Mouse (Mus musculus) midbrain, embryonic 16.5 days (tissue): ENCODE measurements around the gene Wdr66. TPM values are rescaled to one million over a fixed set of nuclear protein-coding genes. Genes with fewer than 3 reads are reported as not detected.
"Not testable (repeated sequence)": the region's sequence is repeated elsewhere in the genome, so short reads cannot be mapped to it uniquely, and the experiment has no call there.

Experiments used
- ATAC-seq: fragments of 200-750 bp; cut with Nextera tagmentation; 2 replicates; pipeline ENCODE4 v1.8.0; 2017; ENCODE audit warnings: moderate TSS enrichment
- H3K27ac ChIP-seq: fragments of 300-500 bp; sonication (generic); 2 replicates; pipeline ENCODE4 v1.5.1; 2014; ENCODE audit warnings: mild to moderate bottlenecking, low read length, mixed read lengths
- H3K27me3 ChIP-seq: fragments of 300-500 bp; sonication (generic); 2 replicates; pipeline ENCODE4 v1.6.1; 2014; ENCODE audit warnings: low read depth, low read length, mixed read lengths; ENCODE audit not compliant: control insufficient read depth, insufficient read depth
- H3K36me3 ChIP-seq: fragments of 300-500 bp; sonication (generic); 2 replicates; pipeline ENCODE4 v1.6.1; 2014; ENCODE audit warnings: mild to moderate bottlenecking, low read length, moderate library complexity, mixed read lengths; ENCODE audit not compliant: control insufficient read depth, insufficient read depth
- H3K4me1 ChIP-seq: fragments of 300-500 bp; sonication (generic); 2 replicates; pipeline ENCODE4 v1.6.1; 2014; ENCODE audit warnings: mild to moderate bottlenecking, low read length, mixed read lengths; ENCODE audit not compliant: control insufficient read depth, insufficient read depth
- H3K4me2 ChIP-seq: fragments of 300-500 bp; sonication (generic); 2 replicates; pipeline ENCODE4 v1.6.1; 2014; ENCODE audit warnings: mild to moderate bottlenecking, low read length, mixed read lengths
- H3K4me3 ChIP-seq: fragments of 300-500 bp; sonication (generic); 2 replicates; pipeline ENCODE4 v1.5.1; 2014; ENCODE audit warnings: low read depth, mild to moderate bottlenecking, low read length, moderate library complexity, mixed read lengths
- H3K9ac ChIP-seq: fragments of 300-500 bp; sonication (generic); 2 replicates; pipeline ENCODE4 v1.6.1; 2014; ENCODE audit warnings: low read depth, low read length, mixed read lengths
- H3K9me3 ChIP-seq: fragments of 300-500 bp; sonication (generic); replicated peaks from 2 replicates; pipeline ENCODE4 v1.6.1; 2014; ENCODE audit warnings: mild to moderate bottlenecking, low read length, mixed read lengths; ENCODE audit not compliant: control insufficient read depth, poor library complexity, severe bottlenecking
- WGBS: fragments of 180-500 bp; shearing (Covaris S2); extraction: QIAGEN DNeasy Blood & Tissue Kit; methylation state at CpG from one replicate; pipeline ENCODE4 v1.1.7; 2014; 5-methylcytosine and 5-hydroxymethylcytosine counted together
- polyA plus RNA-seq: library from polyadenylated mRNA; unstranded; fragments of >200 nt; fragmentation: Nextera tagmentation; extraction: Ambion mirVana; gene quantifications from 2 replicates; pipeline ENCODE4 v1.2.1, GENCODE M21; 2015

The Wdr66 gene
- polyA plus RNA-seq: 0.94 and 1.7 TPM in 2 replicates

DNA sequence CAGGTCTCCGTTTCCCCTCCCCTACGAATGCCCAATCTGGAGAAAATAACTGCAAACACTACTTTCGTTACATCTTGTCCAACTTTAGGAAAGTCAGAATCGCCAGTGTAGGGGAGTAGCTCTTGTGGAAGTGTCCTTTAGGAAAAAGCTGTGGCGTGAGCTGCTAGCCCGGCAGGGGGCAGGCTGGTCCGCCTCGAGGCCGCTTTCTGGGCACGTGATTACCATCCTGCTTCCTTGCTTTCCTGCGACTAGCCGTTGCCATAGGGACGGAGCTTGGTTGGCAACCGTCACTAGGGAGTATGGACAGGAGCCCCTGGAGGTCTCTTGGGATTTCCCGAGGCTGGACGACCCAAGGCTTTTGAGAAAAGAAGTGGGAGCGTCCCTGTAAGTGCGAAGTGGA lies at the start of gene Wdr66:
Wdr66 (plus strand) TSS at position 269 of the 400 bp plus-strand sequence.
- peak; percentile 95 for ATAC-seq
- 2% methylated on average over 18 of the region's 18 CpGs for WGBS
- H3K9ac ChIP-seq: peak within 1 kb of the TSS; percentile 49; the same call in 1 of the 2 replicates
- peak within 1 kb of the TSS; percentile 74 for H3K4me2 ChIP-seq
- no peaks in the 10 kb centered on the region; the same call in 1 of the 2 replicates for H3K36me3 ChIP-seq
- H3K27ac ChIP-seq: no peak within 1 kb of the TSS
- no peaks in the 10 kb centered on the region for H3K27me3 ChIP-seq
- no peaks in the 10 kb centered on the region for H3K9me3 ChIP-seq
- H3K4me1 ChIP-seq: peaks cover 6% of the 10 kb centered on the region
- H3K4me3 ChIP-seq: peak within 1 kb of the TSS; percentile 37

DNA sequence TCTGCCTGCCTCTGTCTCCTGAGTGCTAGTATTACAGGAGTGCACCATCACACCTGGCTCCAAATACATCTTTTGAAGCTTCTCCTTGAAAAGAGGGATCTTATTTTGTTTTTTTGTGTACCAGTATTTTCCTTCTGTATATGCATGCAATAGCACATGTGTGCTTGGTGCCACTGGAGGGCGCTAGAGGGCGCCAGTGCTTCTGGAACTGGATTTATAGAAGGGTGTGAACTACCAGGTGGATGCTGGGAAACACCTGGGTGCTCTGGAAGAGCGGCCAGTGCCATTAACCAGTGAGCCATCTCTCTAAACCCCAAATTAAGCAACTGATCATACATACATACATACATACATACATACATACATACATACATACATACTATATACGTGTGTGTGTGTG lies 49.1 kb upstream of the Wdr66 start:
- H3K27ac ChIP-seq, H3K9me3 ChIP-seq, H3K4me3 ChIP-seq, H3K9ac ChIP-seq, H3K36me3 ChIP-seq, H3K4me1 ChIP-seq, H3K4me2 ChIP-seq, ATAC-seq, H3K27me3 ChIP-seq: not testable (repeated sequence)
- 81% methylated on average over 2 of the region's 4 CpGs for WGBS

DNA sequence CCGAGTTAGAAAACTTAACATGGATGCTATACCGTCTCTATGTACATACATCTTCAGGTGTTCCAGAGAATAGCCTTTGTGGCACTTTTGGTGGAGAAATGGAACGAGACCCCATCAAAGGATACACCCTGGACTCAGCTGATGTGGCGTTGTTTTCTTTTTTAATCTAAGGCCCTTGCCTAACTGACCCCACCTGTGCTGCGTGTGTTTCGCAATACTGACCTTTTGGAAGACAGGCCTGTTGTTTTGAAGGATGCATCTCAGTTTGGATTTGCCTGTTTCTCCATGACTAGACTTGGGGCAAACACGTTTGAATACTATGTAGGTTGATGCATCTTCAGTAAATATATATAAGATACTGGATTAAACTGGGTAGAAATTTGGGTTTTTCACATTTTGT lies 48.3 kb upstream of the Wdr66 start:
- not testable (repeated sequence) for H3K9me3 ChIP-seq, ATAC-seq, H3K4me1 ChIP-seq, H3K27me3 ChIP-seq, H3K4me2 ChIP-seq, H3K4me3 ChIP-seq, H3K36me3 ChIP-seq, H3K27ac ChIP-seq, H3K9ac ChIP-seq
- 85% methylated on average over 7 of the region's 7 CpGs for WGBS

DNA sequence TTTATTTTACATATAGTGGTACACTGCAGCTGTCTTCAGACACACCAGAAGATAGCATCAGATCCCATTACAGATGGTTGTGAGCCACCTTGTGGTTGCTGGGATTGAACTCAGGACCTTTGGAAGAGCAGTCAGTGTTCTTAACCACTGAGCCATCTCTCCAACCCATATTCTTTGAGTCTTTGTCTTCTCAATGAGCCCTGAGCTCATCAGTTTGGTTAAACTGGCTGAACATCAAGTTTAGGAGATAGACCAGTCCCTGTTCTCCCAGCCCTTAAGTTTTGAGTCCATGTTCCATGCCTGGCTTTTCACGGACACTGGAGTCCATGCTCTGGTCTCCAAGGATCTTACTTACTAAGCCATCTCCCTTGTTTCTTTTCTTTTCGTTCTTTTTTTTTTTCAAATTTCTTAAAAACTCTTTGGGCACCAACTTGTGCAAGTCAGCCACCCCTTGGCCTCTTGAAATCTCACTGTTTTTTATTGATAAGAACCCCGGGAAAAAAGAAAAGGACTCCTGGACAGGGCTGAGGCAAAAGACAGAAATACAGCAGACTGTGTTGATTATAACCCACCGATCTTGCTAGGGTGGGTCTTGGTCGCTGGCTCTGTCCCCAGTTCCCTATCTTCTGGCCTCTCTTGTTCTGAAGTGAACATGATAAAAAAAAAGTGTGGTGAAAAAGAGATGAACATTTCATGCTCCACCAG lies 29.4 kb upstream of the Wdr66 start:
- not testable (repeated sequence) for H3K27ac ChIP-seq, H3K9me3 ChIP-seq, H3K4me1 ChIP-seq, H3K4me2 ChIP-seq, H3K36me3 ChIP-seq, H3K27me3 ChIP-seq, H3K4me3 ChIP-seq, H3K9ac ChIP-seq, ATAC-seq
- 90% methylated on average over 3 of the region's 5 CpGs for WGBS

DNA sequence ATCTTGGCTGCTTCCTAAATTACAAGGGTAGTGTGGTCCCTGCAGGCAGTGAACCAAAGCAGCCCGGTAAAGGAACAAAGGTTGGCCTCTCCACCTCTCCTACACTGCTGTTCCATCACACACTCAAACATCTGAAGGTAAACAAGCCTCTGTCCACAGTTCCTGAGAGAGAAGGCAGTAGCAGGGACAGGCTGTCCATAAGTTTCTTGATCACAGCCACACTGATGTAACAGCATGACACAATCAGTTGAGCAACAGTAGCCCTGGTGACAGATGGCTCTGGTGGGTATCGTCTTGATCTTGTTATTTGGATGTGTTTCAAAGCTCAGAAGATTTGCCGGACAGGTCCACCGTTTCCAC lies 28.9 kb upstream of the Wdr66 start:
- no peaks in the 10 kb centered on the region for H3K9me3 ChIP-seq
- no peak overlapping the region for H3K4me2 ChIP-seq
- no peaks in the 10 kb centered on the region for H3K27me3 ChIP-seq
- no peaks in the 10 kb centered on the region for H3K4me1 ChIP-seq
- 87% methylated on average over 4 of the region's 4 CpGs for WGBS
- ATAC-seq: no peak
- no peak overlapping the region for H3K4me3 ChIP-seq
- no peak overlapping the region for H3K9ac ChIP-seq
- H3K27ac ChIP-seq: no peak overlapping the region
- no peaks in the 10 kb centered on the region for H3K36me3 ChIP-seq

DNA sequence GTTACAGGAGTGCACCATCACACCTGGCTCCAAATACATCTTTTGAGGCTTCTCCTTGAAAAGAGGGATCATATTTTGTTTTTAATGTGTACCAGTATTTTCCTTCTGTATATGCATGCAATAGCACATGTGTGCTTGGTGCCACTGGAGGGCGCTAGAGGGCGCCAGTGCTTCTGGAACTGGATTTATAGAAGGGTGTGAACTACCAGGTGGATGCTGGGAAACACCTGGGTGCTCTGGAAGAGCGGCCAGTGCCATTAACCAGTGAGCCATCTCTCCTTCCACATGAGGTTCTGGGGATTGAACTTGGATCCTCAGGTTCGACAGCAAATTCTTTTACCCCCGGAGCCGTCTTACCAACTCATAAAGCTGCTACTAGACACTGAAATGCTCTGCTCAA lies 28.0 kb upstream of the Wdr66 start:
- not testable (repeated sequence) for ATAC-seq, H3K4me2 ChIP-seq, H3K4me1 ChIP-seq, H3K36me3 ChIP-seq, H3K9ac ChIP-seq, H3K9me3 ChIP-seq, H3K4me3 ChIP-seq, H3K27ac ChIP-seq, H3K27me3 ChIP-seq
- 63% methylated on average over 5 of the region's 6 CpGs for WGBS

DNA sequence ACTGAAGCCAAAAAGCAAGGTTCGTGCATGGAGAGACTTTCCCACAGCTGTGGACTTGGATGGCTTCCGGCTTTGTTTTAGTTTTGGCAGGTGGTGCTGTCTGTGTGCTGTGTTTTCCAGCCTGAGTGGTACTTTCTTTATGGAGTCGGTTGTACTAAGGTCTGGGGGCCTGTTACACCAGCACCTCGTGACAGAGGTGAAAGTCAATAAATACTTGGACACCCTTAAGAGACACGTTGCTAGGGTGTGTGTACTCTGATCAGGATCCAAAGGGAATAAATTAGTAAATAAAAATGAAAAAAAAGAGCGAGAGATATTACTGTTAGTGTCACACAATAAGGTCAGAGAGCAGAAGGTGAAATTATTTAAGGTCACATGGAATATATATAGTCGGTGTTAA lies 25.1 kb upstream of the Wdr66 start:
- no peak overlapping the region for H3K27ac ChIP-seq
- H3K4me2 ChIP-seq: no peak overlapping the region
- no peaks in the 10 kb centered on the region for H3K9me3 ChIP-seq
- H3K9ac ChIP-seq: no peak overlapping the region
- peaks cover 14% of the 10 kb centered on the region for H3K4me1 ChIP-seq
- no peak for ATAC-seq
- 90% methylated on average over 7 of the region's 7 CpGs for WGBS
- no peaks in the 10 kb centered on the region for H3K36me3 ChIP-seq
- H3K4me3 ChIP-seq: no peak overlapping the region
- no peaks in the 10 kb centered on the region for H3K27me3 ChIP-seq

DNA sequence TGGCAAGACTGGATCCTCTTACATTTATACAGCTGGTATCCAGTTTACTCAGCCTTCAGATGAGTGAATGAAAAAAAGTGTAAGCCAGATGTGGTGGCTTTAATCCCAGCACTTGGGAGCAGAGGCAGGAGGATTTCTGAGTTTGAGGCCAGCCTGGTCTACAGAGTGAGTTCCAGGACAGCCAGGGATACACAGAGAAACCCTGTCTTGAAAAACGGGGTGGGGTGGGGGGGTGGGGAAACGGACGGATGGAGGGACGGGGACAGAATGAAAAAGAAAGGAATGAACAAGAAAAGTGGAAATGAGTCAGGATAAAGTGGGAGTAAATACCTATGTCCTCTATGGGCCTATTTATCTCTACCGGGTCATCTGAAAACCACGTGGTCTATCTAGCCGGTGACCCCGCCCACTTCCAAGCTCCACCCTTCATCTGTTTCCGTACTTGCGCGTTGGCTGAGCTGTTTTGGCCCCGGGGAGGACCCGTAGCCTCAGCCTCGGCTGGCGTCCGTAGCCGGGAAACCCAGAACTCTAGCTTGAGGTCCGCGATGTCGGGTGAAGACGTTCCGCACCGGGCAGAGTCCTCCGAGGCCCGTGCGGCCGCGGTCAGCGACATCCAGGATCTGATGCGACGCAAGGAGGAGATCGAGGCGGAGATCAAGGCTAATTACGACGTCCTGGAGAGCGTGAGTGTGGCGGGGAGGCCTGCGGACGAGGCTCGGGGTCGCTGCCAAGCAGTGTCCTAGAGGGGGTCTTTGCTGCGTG lies 24.0 kb upstream of the Wdr66 start:
- Histone ChIP-seq H3K4me3 (peak overlapping the region; percentile 60), H3K4me2 (peak overlapping the region; percentile 89), H3K9ac (peak overlapping the region; percentile 82), H3K27me3 (no peaks in the 10 kb centered on the region), H3K27ac (no peak overlapping the region), H3K36me3 (no peaks in the 10 kb centered on the region), H3K9me3 (no peaks in the 10 kb centered on the region), H3K4me1 (peaks cover 14% of the 10 kb centered on the region)
- ATAC-seq: peak; percentile 82
- WGBS: 2% methylated on average over 42 of the region's 42 CpGs

DNA sequence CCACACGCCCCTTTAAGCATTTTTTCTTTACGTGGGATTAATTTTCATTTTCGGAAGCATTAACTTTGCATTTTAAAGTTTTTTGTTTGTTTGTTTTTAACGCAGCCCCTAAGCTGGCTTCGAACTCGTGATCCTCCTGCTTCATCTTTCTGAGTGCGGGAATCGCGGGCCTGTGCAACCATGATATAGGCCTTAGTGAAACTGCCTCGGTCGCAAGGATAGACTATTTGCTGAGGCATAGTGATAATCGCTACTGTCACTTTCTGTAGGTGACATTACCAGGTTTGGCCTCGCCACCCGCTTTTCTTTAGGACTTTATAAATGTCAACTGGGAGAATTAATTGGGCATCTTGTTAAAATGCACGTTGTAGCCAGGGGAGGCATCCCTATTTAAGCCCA lies 23.4 kb upstream of the Wdr66 start:
- Histone ChIP-seq H3K27ac (no peak overlapping the region), H3K9me3 (no peaks in the 10 kb centered on the region), H3K4me2 (peak overlapping the region; percentile 89), H3K27me3 (no peaks in the 10 kb centered on the region), H3K9ac (peak overlapping the region; percentile 82), H3K4me1 (peaks cover 14% of the 10 kb centered on the region), H3K4me3 (peak overlapping the region; percentile 60), H3K36me3 (no peaks in the 10 kb centered on the region)
- WGBS: 6% methylated on average over 15 of the region's 15 CpGs
- no peak for ATAC-seq
